Mouse (Mus musculus): Measurements from ENCODE around the gene Spns3.

DNA sequence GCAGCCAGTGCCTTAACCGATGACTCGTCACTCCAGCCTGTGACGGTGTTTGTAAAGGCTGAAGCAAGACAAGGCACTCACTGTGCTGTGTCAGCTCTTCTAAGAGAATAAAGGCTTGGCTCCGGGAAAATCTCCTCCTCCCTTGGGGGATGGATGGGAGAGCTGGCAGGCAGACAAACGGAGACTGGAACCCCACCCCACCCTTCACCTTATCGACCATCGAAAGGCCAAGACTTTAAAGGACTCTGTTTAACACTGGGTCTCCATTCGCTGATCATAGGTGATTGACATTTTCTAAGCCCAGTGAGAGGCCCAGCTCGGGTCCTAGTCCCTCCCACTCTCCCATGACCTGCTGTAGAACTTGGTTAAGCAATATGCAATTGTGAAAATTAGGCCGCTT is 8.4 kb downstream of the Spns3 start:
- TF ChIP-seq CTCF (IDR thresholded peaks at IDR 0.05; ENCODE audit: low read depth, low read length) = no peak
- no peak for TF ChIP-seq POLR2A (IDR thresholded peaks at IDR 0.05; ENCODE audit: borderline replicate concordance, low read depth, low read length)

Data from bone marrow macrophage, adult 2 months (primary cell).